Mouse (Mus musculus) stomach, embryonic 14.5 days (tissue): Measurements from ENCODE around the gene Timeless. TPM values are rescaled to one million over a fixed set of nuclear protein-coding genes. Genes with fewer than 3 reads are reported as not detected.

Source experiments
- ATAC-seq: fragments of 200-750 bp; cut with Nextera tagmentation; 2 replicates; pipeline ENCODE4 v1.8.0; 2017; ENCODE audit warnings: low read depth, moderate TSS enrichment; ENCODE audit not compliant: insufficient number of reproducible peaks, insufficient read depth, low FRiP score
- H3K27ac ChIP-seq: fragments of 300-500 bp; sonication (generic); 2 replicates; pipeline ENCODE4 v1.5.1; 2014; ENCODE audit warnings: mild to moderate bottlenecking, low read length, moderate library complexity, mixed read lengths
- H3K27me3 ChIP-seq: fragments of 300-500 bp; sonication (generic); 2 replicates; pipeline ENCODE4 v1.6.1; 2014; ENCODE audit warnings: low read length, control low read depth, mixed read lengths; ENCODE audit not compliant: control insufficient read depth, insufficient read depth
- H3K36me3 ChIP-seq: fragments of 300-500 bp; sonication (generic); 2 replicates; pipeline ENCODE4 v1.6.1; 2014; ENCODE audit warnings: mild to moderate bottlenecking, control low read depth, low read length, moderate library complexity, mixed read lengths; ENCODE audit not compliant: control insufficient read depth, insufficient read depth
- H3K4me1 ChIP-seq: fragments of 300-500 bp; sonication (generic); 2 replicates; pipeline ENCODE4 v1.6.1; 2014; ENCODE audit warnings: low read length, control low read depth, mixed read lengths; ENCODE audit not compliant: control insufficient read depth, insufficient read depth
- H3K4me2 ChIP-seq: fragments of 300-500 bp; sonication (generic); replicated peaks from 2 replicates; pipeline ENCODE4 v1.6.1; 2014; ENCODE audit warnings: low read depth, low read length, control low read depth
- H3K4me3 ChIP-seq: fragments of 300-500 bp; sonication (generic); 2 replicates; pipeline ENCODE4 v1.5.1; 2014; ENCODE audit warnings: low read depth, low read length, control low read depth
- H3K9ac ChIP-seq: fragments of 300-500 bp; sonication (generic); replicated peaks from 2 replicates; pipeline ENCODE4 v1.6.1; 2014; ENCODE audit warnings: low read depth, mild to moderate bottlenecking, control low read depth, low read length, moderate library complexity, mixed read lengths
- H3K9me3 ChIP-seq: fragments of 300-500 bp; sonication (generic); 2 replicates; pipeline ENCODE4 v1.6.1; 2016; ENCODE audit warnings: low read depth, low read length, control low read depth; ENCODE audit not compliant: control insufficient read depth
- WGBS: fragments of 180-500 bp; shearing (Covaris S2); extraction: QIAGEN DNeasy Blood & Tissue Kit; methylation state at CpG from one replicate; pipeline ENCODE4 v1.1.7; 2014; 5-methylcytosine and 5-hydroxymethylcytosine counted together
- polyA plus RNA-seq: library from polyadenylated mRNA; unstranded; fragments of >200 nt; fragmentation: Nextera tagmentation; extraction: Ambion mirVana; gene quantifications from 2 replicates; pipeline ENCODE4 v1.2.1, GENCODE M21; 2014

The Timeless gene
- polyA plus RNA-seq, 1 experiment from 2014 or later = 47.2 TPM

DNA sequence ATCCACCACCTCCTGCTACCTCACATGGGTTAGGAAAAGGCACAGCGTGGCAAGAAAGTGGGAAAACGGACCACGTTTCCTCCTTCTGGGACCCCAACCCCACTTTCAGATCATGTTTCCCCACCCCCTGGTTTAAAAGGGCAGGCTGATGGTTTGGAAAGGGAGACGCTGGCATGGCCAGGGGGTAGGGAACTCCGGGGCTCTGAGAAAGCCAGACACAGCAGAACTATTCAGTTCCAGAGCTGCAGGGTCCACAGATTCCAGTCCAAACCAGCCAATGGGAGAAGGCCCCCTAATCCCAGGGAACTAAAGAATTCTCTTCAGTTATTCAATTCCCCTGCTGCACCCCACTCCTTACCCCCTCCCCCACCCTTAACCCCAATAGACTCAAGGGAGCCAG lies 6.8 kb upstream of the Timeless start:
- no peaks in the 10 kb centered on the region for H3K4me1 ChIP-seq
- H3K4me3 ChIP-seq = no peak overlapping the region
- H3K9me3 ChIP-seq = no peaks in the 10 kb centered on the region
- H3K27me3 ChIP-seq = no peaks in the 10 kb centered on the region
- WGBS = 58% methylated on average over 5 of the region's 5 CpGs
- ATAC-seq = no peak
- no peaks in the 10 kb centered on the region for H3K36me3 ChIP-seq
- no peak overlapping the region for H3K4me2 ChIP-seq
- H3K9ac ChIP-seq = no peak overlapping the region
- H3K27ac ChIP-seq = no peak overlapping the region

DNA sequence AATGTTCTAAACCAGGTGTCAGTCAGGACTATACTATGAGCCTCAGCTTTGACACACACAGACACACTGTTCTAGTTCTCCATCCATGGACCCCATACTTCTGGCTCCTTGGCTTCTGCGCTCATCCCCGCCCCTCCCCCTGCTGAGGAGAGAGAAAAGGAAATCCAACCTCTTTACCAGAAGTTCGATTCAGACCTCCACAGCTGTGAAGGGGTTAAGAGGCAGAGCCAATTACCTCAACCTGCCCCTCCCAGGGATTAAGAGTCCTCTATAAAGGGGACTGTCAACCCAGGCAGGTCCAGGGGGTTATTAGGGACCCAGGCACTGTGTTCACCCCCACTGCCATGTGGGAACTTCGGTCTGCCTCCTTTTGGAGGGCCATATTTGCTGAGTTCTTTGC lies 6.3 kb upstream of the Timeless start, which contains the start of gene Mip:
Mip (plus strand) TSS at position 301 of the 400 bp plus-strand sequence.
- H3K9ac ChIP-seq = no peak within 1 kb of the TSS
- WGBS = 51% methylated on average over 4 of the region's 4 CpGs
- no peak for ATAC-seq

DNA sequence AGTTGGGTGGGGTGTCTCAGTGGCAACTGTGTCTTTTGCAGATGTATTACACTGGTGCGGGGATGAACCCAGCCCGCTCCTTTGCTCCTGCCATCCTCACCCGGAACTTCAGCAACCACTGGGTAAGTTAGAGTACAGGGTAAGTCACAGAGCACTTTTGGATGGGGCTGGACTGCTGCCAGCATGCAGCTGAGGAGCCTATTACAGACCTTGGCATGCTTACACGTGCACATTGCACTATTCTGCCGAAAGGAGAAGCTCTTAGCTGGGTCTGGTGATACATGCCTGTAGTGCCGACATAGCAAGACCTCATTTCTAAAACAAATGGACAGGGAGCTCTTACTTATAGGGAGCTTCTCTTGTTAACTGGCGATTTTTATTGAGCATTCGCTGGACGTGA lies 4.3 kb upstream of the Timeless start:
- 0 out of 2 replicates have a peak, but pooled peaks cover 4% of the 10 kb centered on the region for H3K4me1 ChIP-seq
- no peak overlapping the region for H3K27ac ChIP-seq
- no peaks in the 10 kb centered on the region for H3K36me3 ChIP-seq
- H3K27me3 ChIP-seq = no peaks in the 10 kb centered on the region
- no peak for ATAC-seq
- no peak overlapping the region for H3K4me2 ChIP-seq
- H3K9me3 ChIP-seq = no peaks in the 10 kb centered on the region
- H3K9ac ChIP-seq = no peak overlapping the region
- H3K4me3 ChIP-seq = no peak overlapping the region
- 76% methylated on average over 9 of the region's 9 CpGs for WGBS

More for the DNA sequence above, 6.3 kb upstream of the Timeless start, which contains the start of gene Mip:
- Histone ChIP-seq H3K27me3 (no peaks in the 10 kb centered on the region), H3K27ac (no peak within 1 kb of the TSS), H3K36me3 (no peaks in the 10 kb centered on the region), H3K4me3 (no peak within 1 kb of the TSS), H3K4me1 (no peaks in the 10 kb centered on the region), H3K4me2 (no peak within 1 kb of the TSS), H3K9me3 (no peaks in the 10 kb centered on the region)

DNA sequence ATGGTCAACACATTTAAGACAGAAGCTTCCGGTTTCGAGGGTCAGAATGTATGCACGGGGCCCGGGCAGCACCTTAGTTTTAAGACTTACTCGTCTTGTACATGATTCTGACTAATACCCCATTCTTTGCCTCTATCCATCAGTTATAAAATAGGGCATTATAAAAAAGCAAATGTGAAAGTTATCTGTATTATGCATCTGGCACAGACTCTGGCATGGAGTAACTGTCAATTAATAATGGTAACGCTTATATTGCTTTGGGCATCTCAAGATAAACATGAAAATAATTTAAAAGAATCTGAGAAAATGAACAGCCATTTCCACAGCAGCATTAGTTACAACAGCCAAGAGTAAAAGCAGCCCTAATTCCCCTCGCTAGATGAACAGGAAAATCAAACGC lies 3.9 kb upstream of the Timeless start:
- H3K4me3 ChIP-seq = no peak overlapping the region
- no peak for ATAC-seq
- WGBS = 90% methylated on average over 8 of the region's 8 CpGs

DNA sequence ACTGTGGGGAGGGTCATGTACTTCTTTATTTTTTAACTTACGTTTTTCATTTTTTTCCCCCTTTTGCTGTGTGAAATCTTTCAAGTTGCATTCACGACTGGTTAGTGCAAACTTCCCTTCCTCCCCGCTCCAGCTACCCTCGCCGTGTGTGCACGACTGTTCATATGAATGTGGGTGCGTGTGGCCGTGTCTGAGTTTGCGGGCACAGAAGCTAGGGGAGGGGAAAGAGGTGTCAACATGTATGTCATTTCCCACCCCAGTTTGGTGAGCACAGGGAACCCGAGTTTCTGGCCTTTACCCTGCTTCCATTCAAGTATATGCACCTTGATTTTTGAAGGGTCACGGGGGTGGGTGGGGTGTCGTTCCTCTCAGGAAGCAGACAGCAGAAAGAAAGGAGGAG lies 1.3 kb upstream of the Timeless start:
- ATAC-seq = no peak
- WGBS = 75% methylated on average over 12 of the region's 12 CpGs

More for the DNA sequence above, 3.9 kb upstream of the Timeless start:
- Histone ChIP-seq H3K9me3 (no peaks in the 10 kb centered on the region), H3K4me1 (0 out of 2 replicates have a peak, but pooled peaks cover 4% of the 10 kb centered on the region), H3K36me3 (no peaks in the 10 kb centered on the region), H3K9ac (no peak overlapping the region), H3K27ac (no peak overlapping the region), H3K4me2 (no peak overlapping the region), H3K27me3 (no peaks in the 10 kb centered on the region)

DNA sequence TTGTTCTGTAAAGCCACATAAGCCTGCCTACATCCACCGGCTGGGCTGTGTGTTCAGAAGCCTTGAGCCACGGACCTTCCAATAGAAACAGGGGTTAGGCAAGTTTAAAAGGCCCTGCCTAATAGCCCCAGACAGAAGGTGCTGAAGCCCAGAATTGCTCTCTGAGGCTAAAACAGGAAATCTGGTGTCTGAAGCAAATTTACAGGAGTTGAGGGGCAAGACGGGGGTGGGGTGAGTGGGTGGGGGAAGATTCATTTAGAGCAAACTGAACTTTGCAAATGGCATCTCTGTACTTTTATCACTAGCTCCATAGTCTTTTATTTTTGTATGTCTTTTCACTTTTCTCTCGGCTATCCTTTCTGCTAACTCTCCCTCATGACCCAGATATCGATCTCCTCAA lies 719 bp upstream of the Timeless start:
- Histone ChIP-seq H3K27ac (peak overlapping the region; percentile 94; the same call in 1 of the 2 replicates), H3K27me3 (no peaks in the 10 kb centered on the region), H3K9ac (peak overlapping the region; percentile 14; the same call in 1 of the 2 replicates), H3K36me3 (no peaks in the 10 kb centered on the region), H3K9me3 (no peaks in the 10 kb centered on the region), H3K4me2 (peak overlapping the region; percentile 82), H3K4me1 (0 out of 2 replicates have a peak, but pooled peaks cover 4% of the 10 kb centered on the region), H3K4me3 (peak overlapping the region; percentile 80)
- 8% methylated on average over 5 of the region's 5 CpGs for WGBS
- no peak for ATAC-seq

More for the DNA sequence above, 1.3 kb upstream of the Timeless start:
- Histone ChIP-seq H3K27me3 (no peaks in the 10 kb centered on the region), H3K4me2 (no peak overlapping the region), H3K27ac (no peak overlapping the region), H3K36me3 (no peaks in the 10 kb centered on the region), H3K9ac (no peak overlapping the region), H3K9me3 (no peaks in the 10 kb centered on the region), H3K4me3 (no peak overlapping the region), H3K4me1 (0 out of 2 replicates have a peak, but pooled peaks cover 4% of the 10 kb centered on the region)

DNA sequence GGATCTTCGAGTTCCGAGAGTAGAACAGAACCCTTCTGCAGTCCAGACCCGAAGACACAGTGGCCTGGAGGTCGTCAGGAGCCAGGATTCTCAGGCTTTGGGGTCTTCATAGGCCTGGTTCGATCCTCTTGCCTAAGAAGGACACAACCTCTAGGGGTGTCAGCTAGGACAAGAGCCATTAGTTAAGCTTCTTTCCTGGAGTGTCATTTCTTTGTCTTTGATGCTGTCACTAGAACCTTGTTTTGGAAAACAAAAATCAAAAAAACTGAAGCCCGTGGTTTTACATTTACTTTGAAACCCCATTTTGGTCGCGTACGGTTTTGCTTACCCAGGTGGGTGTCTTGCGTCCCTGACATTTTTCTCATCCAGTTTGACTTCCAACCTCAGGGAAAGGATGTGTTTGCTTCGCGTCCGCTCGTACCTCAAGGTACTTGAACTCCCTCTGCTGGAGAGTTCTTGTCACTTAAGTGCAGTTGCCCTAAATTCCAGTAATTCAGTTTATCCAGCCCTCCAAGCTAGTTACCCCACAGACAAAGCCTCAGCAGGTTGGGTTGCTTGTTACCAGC lies 638 bp downstream of the Timeless start:
- Histone ChIP-seq H3K4me1 (0 out of 2 replicates have a peak, but pooled peaks cover 4% of the 10 kb centered on the region), H3K4me3 (peak overlapping the region; percentile 80), H3K36me3 (no peaks in the 10 kb centered on the region), H3K9ac (peak overlapping the region; percentile 83), H3K27ac (peak overlapping the region; percentile 94), H3K4me2 (peak overlapping the region; percentile 82), H3K9me3 (no peaks in the 10 kb centered on the region), H3K27me3 (no peaks in the 10 kb centered on the region)
- ATAC-seq = 0 out of 2 replicates have a peak, but pooled peaks have one; percentile 21
- WGBS = under 1% methylated on average over 14 of the region's 14 CpGs

DNA sequence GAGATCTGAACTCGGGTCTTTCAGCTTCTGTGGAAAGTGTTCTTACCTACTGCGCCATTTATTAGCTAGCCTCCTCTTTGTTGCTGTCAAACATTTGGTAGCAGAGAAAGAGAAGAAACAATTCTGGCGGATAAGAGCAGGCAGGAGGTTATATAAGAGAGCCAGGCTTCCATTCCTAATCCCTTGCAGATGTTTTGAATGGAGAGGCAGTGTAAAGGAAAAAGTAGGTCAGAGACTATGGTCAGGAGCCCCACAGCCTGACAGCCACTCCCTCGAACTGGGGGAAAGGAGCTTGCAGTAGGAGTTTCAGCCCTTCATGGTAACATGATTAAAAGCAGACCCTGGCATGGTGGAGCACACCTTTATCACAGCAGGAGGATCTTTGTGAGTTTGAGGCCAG lies 4.5 kb downstream of the Timeless start:
- no peak for ATAC-seq
- H3K9ac ChIP-seq = peak overlapping the region; percentile 30; the same call in 1 of the 2 replicates
- H3K4me3 ChIP-seq = no peak overlapping the region
- H3K36me3 ChIP-seq = peaks cover 6% of the 10 kb centered on the region
- H3K27me3 ChIP-seq = no peaks in the 10 kb centered on the region
- H3K27ac ChIP-seq = no peak overlapping the region
- H3K4me2 ChIP-seq = no peak overlapping the region
- H3K9me3 ChIP-seq = no peaks in the 10 kb centered on the region
- H3K4me1 ChIP-seq = 0 out of 2 replicates have a peak, but pooled peaks cover under 1% of the 10 kb centered on the region
- 63% methylated on average over 4 of the region's 4 CpGs for WGBS
